Mouse (Mus musculus): Measurements from ENCODE around the gene Spint4.

DNA sequence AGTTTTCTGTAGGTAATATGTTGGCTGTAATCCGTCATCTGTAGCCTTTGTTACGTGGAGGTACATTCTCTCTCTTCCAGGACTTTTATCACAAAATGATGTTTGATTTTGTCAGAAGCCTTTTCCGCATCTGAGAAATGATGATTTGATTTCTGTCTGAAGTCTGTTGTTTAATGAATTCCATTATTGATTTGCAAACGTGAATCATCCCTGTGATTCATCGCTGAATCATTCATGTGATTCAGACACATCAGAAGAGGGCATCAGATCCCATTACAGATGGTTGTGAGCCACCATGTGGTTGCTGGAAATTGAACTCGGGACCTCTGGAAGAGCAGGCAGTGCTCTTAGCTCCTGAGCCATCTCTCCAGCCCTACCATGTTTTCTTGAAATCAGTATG is 50.7 kb downstream of the Spint4 start:
- TF ChIP-seq CTCF (IDR thresholded peaks at IDR 0.05; ENCODE audit: low read depth, low read length): no peak
- no peak for TF ChIP-seq POLR2A (IDR thresholded peaks at IDR 0.05; ENCODE audit: insufficient read depth, low read length)
- TF ChIP-seq EP300 (IDR thresholded peaks at IDR 0.05; ENCODE audit: insufficient read depth, low read depth, low read length): no peak
